Mouse (Mus musculus) splenic B cell, adult 2 months (primary cell): ENCODE results near the gene Slc26a10.

Source experiments
- DNase-seq: peaks from one replicate; pipeline ENCODE4 v3.0.0-alpha.2; 2011; ENCODE audit warnings: low read depth, low spot score
- H3K27me3 ChIP-seq: 2 replicates; pipeline ENCODE4 v1.6.1; 2012; ENCODE audit warnings: mild to moderate bottlenecking, low read length, moderate library complexity, mixed read lengths; ENCODE audit not compliant: control insufficient read depth, poor library complexity, insufficient read depth, severe bottlenecking
- H3K36me3 ChIP-seq: 2 replicates; pipeline ENCODE4 v1.6.1; 2012; ENCODE audit warnings: mild to moderate bottlenecking, low read length, moderate library complexity, mixed read lengths; ENCODE audit not compliant: control insufficient read depth, poor library complexity, insufficient read depth, severe bottlenecking

The Slc26a10 gene

DNA sequence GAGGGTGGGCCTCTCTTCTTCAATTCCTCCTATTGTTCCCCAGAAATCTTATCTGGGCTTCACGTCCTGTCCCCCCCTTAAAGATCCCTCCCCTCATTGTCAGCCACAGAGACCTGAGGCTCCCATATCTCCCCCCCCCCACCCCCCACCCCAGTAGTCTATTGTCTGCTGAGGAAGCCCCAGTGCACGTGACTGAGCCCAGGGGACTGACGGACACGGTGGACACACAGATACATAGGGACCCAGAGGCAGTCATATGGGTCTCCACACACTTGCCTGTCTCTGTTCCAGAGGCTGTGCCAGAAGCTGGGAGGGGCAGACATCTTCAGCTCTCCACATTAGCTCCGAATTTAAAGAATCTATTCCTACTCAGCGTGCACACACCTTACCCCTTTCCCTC is 1.1 kb upstream of the Slc26a10 start:
- Histone ChIP-seq H3K36me3 (no peaks in the 10 kb centered on the region), H3K27me3 (no peaks in the 10 kb centered on the region)
- no peak for DNase-seq

DNA sequence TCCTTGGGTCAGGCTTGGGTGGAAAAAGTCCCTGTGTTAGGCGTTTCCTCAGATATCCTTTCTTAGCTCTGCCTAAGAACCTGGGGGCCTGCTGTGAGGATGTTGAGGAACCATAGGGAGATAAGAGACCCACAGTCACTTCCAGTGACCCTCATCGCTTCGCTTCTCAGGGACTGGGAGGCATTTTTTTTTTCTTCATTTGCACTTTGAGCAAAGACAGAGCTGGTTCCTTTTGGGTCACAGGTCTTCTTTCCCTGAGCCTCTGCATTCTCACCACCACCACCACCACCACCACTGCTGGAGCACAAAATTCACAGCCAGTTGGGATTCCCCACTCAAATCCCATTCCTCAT is 226 bp upstream of the Slc26a10 start:
- DNase-seq, result no peak
- Histone ChIP-seq H3K27me3 (no peaks in the 10 kb centered on the region), H3K36me3 (no peaks in the 10 kb centered on the region)

DNA sequence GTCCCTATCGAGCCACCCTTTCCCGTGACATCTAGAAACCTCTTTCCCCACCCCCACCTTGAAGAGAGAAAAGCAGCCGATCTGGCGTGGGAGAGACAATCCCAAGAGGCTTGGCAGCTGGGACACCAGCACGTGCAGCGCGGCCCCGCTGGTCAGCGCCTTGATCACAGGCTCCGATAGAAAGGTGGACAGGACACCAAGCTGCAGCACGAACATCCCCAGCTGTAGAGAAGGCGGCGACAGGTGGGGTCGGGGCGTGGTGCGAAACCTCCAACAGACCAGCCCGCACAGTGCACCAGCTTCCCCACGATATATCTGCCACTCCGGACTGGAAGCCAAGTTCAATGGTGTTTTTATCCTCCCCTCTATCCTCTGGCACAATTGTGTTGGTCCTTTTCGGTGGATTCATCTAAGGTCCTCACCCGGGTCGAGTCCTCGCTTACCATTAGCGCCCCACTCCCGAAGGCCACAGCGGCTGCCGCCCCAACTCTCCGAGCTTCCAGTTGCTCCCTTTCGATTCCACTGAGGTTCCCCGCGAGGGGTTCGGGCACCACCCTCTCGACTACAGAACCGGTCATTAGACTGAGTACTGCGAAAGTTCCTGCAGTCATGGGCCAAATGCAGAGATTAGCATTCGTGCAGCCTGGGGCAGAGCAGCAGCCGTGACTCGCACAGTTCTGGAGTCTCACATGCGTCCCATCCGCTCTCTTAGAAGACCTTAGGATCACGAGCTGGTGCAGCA is 2.0 kb downstream of the Slc26a10 start:
- no peaks in the 10 kb centered on the region for H3K27me3 ChIP-seq
- DNase-seq, result no peak
- no peaks in the 10 kb centered on the region for H3K36me3 ChIP-seq

DNA sequence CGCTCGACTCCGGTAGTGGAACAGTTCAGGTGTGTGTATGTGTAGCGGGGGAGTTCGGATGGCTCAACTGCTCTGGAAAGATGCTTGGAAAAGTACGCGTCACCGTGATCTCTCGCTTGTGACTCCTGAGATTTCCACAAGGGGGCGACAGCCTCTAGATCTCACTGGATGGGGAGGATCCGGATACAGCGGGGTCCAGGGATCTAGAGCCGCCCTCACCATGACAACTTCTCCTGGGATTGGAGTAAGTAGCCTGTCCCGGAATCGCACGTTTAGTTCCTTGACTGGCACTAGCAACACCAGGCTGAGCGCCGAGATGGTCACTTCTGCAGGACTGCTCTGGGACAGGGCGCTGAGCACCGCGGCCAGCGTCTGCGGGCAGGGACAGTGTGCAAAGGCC is 2.7 kb downstream of the Slc26a10 start:
- no peaks in the 10 kb centered on the region; the same call in 1 of the 2 replicates for H3K36me3 ChIP-seq
- H3K27me3 ChIP-seq, result no peaks in the 10 kb centered on the region
- peak; percentile 73 for DNase-seq

DNA sequence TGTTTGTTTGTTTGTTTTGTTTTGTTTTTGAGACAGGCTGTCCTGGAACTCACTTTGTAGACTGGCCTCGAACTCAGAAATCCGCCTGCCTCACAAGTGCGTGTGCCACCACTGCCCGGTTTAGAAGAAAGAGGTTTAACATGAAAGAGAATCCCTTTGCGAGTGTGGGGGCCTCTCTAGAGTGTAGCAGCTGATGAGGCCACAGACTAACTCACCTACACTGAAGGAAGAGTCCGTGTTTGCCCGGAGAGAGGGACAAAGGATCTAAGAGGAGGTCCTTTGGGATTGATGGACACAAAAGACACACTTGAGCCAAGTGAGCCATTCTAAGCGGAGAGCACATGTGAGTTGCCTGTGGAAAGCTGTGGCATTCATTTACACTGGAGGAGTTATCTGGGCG is 3.2 kb downstream of the Slc26a10 start:
- H3K27me3 ChIP-seq, result no peaks in the 10 kb centered on the region
- DNase-seq, result no peak
- H3K36me3 ChIP-seq, result no peaks in the 10 kb centered on the region; the same call in 1 of the 2 replicates

DNA sequence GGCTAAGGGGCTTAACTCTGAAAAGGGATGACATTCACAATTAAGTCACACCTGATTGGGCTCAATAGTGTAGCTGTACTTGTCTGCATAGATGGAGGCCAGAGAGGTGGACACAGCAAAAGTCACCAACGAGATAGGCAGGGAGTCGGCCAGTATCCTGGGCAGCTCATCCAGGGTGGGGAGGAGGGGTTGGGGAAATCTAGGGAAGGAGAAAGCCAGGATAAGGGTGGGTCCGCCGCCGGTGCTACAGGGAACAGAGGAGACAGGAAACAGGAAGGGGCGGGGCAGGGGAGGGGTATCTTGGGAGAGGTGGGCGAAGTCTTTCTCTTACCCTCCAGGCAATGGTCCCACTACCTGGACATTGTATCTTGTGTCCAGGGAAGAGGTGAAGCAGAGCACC is 3.7 kb downstream of the Slc26a10 start:
- H3K36me3 ChIP-seq, result peaks cover 4% of the 10 kb centered on the region
- no peak for DNase-seq
- H3K27me3 ChIP-seq, result no peaks in the 10 kb centered on the region

DNA sequence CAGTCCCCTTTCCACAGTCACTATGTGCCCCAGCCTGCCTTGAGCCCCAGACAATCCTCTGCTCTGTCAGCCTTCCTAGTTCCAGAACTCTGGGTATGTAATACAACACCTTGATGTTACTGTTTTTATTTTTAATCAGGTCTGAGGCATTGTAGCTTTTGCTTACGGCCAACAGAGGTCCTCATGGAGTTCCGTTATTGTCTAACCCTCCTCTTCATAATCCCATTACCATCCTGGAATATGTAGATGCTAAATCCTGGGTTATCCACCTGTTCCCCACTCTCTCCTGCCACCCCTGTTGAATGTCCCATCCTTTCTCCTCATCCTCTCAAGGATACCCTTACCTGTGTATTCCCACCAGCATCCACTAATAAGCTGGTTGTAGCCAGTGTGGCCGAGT is 4.2 kb downstream of the Slc26a10 start:
- DNase-seq, result no peak
- H3K36me3 ChIP-seq, result peaks cover 8% of the 10 kb centered on the region
- no peaks in the 10 kb centered on the region for H3K27me3 ChIP-seq

DNA sequence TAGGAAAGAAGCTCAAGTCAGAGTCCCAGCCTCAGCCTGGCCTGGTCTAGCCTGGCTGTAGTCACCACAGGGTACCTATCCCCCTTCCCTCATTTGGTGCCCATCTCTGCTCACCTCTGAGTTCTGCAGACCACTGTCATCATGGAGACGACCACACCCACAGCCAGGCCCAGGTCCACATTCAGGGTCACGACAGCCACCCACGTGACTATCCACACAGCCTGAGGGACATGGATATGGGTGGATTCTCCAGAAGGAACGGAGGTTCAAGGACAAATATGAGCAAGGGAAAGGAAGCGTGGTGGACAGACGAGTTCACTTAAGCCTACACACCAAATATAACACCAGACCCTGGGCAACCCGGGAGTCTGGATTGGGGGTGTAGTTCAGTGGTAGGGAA is 6.3 kb downstream of the Slc26a10 start:
- no peak for DNase-seq
- H3K27me3 ChIP-seq, result no peaks in the 10 kb centered on the region
- H3K36me3 ChIP-seq, result peaks cover 13% of the 10 kb centered on the region

DNA sequence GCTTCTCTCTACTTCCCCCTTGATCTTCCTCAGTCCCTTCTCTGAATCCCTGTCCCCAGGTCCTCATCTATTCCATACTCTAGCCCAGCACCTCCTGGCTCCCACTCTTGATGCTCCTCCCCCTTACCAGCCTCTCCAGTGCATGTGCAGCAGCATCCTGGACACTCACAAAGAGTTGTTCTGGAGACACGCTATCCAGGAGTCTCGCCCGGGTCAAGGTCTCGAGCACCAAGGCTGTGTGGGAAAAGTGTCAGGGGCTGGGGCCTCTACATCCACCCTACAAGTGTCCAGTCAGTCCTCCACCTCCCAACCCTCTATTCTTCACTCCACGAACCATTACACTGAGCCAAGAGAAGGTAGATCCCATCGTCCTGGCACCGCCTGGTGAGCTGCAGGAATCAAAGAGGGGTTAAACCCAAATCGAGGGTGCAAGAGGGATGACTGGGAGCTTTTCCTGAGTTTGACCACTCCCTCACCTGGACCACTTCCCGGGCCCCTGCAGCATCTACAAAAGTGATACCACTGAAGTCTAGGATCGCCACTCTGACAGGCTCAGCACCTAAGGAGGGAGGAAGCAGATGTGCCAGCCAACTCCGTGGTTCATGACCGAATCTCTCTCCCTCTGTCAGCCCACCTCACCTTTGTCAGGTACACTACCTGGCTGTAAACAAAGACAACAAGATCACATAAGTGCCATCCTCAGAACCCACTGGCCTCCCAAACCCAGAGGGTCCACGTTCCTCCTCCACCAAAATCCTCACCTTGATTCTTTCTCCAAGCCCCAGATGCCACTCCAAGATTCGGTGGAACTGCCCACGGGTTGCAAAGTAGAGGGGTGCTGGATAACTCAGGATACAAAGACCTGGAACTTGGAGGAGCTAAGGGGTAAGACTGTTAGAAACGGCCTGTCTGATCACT is 7.0 kb downstream of the Slc26a10 start:
- Histone ChIP-seq H3K27me3 (no peaks in the 10 kb centered on the region), H3K36me3 (peaks cover 14% of the 10 kb centered on the region)
- no peak for DNase-seq

DNA sequence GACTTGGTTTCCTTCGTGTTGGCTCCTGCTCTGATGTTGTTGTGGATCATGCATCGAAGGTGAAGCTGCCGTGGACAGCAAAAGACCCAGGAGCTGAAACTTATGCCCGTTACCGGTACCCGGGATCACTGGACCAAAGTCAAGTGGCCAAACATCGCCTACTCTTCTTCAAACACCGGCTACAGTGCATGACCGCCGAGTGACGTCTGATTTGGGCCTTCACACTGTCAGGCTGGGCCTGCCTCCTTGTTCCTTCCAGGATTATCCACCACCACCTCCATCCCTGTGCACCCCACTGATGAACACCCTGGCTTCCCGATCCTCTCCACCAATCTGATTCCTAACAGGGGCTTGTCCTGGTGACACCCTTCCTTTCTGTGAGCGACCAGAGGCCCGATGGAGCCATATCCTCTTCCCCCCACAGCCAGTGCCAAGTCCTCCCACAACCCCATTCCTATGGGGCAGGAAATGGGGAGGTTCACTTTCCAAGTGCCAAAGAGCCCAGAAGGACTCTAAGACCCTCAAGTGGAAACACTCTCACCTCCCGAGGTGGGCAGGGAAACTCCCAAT is 8.7 kb downstream of the Slc26a10 start:
- Histone ChIP-seq H3K36me3 (peaks cover 15% of the 10 kb centered on the region), H3K27me3 (no peaks in the 10 kb centered on the region)
- DNase-seq, result no peak

DNA sequence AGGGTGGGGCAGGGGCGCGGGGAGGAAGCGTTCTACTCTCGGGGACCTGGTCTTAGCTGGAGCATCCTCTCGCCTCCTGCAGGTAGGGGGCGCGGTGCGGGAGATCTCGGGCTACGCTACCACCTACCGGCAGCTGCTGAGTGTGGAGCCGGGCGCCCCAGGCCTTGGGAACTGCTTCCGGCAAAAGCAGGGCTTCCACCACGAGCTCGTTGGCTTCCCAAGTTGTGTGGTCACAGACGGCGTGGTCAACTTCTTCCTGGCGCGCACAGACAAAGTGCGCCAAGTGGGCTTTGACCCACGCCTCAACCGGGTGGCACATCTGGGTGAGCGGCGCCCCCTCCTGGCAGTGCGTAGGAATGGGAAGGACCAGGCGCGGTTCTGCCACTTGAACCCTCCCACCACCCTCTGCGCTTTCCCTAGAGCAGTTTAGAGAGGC is 9.6 kb downstream of the Slc26a10 start:
- peak; percentile 88 for DNase-seq
- Histone ChIP-seq H3K27me3 (no peaks in the 10 kb centered on the region), H3K36me3 (peaks cover 15% of the 10 kb centered on the region)

DNA sequence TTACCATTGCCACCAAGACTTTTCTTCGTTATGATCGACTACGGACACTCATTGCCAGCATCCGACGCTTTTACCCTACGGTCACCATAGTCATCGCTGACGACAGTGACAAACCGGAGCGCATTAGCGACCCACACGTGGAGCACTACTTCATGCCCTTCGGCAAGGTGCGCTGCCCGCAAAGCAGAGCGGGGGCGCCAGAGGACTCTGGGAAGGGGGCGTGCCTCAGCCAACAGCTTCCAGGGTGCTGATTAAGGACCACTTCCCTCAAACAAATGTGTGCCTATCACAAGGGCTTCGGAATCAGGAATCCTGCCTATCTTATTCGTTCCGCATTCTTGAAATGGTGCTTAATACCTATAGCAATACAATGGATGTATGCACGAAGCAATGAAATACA is 10.4 kb downstream of the Slc26a10 start:
- DNase-seq, result no peak
- H3K27me3 ChIP-seq, result no peaks in the 10 kb centered on the region
- H3K36me3 ChIP-seq, result peaks cover 15% of the 10 kb centered on the region

DNA sequence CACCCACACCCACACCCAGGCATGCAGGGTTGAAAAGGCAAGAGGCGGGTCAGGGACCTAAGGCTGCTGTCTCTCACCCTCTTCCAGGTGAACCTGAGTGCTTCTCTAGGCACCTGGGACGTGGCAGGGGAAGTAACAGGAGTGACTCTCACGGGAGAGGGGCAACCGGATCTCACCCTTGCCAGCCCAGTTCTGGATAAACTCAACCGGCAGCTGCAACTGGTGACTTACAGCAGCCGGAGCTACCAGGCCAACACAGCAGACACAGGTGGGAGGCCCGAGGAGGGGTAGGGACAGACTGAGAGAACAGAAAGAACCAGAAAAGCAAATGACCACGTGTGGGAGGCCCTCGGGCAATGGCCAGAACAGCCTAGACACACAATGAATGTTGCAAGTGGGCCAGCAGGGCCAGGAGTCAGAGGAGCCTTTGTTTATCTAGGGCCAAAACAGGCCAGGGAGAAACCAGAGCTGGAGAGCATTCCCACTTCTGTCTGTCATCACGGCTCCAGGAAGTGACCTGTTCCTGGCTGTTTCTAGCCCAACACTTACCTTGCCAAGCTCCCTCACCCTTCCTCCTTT is 12.7 kb downstream of the Slc26a10 start:
- no peak for DNase-seq

DNA sequence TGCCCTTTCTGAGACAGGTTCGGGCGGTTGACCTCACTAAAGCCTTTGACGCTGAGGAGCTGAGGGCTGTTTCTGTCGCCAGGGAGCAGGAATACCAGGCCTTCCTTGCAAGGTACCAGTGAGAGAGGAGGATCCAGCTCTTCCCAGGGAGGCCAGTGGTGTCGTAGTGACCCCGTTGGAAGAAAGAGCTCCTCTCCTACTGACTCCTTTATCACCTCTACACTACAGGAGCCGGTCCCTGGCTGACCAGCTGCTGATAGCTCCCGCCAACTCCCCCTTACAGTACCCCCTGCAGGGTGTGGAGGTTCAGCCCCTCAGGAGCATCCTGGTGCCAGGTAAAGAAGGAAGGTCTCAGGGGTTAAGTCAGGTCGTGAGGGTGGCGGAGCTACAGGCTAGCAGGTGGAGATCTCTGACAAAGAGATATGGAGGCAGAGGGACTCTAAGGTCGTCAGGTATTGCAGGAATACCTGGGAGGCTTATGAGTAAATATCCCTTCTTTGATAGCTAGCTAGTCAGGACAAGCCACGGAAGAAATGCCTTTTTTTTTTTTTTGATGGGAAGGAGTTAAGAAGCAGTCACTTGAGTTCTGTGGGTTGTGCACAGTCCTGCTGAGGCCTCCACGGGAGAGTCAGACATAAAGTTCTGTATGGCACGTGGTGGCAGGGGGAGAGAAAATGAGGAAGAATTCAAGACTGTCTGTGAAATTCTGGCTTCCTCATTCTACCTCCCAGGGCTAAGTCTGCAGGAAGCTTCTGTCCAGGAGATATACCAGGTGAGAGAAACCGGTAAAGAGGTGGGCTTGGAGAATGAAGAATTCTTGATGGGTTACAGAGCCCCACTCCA is 13.5 kb downstream of the Slc26a10 start:
- Histone ChIP-seq H3K36me3 (peaks cover 13% of the 10 kb centered on the region), H3K27me3 (no peaks in the 10 kb centered on the region)
- peak; percentile 46 for DNase-seq

More for the DNA sequence above, 12.7 kb downstream of the Slc26a10 start:
- H3K27me3 ChIP-seq, result no peaks in the 10 kb centered on the region
- H3K36me3 ChIP-seq, result peaks cover 15% of the 10 kb centered on the region
